Mouse (Mus musculus): Measurements from ENCODE around the gene Trim44. TPM values are rescaled to one million over a fixed set of nuclear protein-coding genes. Genes with fewer than 3 reads are reported as not detected.
A peak's percentile ranks its signal among the peaks of the same experiment; 100 is the strongest.

Trim44 gene
- polyA plus RNA-seq (2012; rRNA removed): 117 and 123 TPM in 2 replicates

GRCm38 (mm10) chr2:102407363-102408184, at the start of gene Trim44:
TSS of gene Trim44 (minus strand) at chr2:102407828.
- H3K4me1 ChIP-seq (ENCODE audit: control insufficient read depth, insufficient read depth, low read length): no peaks in the 10 kb centered on the region
- H3K4me3 ChIP-seq (ENCODE audit: insufficient read depth, low read length): 0 out of 2 replicates have a peak within 1 kb of the TSS, but pooled peaks have one; percentile 9
- H3K27ac ChIP-seq (ENCODE audit: insufficient read depth, low read length): no peak within 1 kb of the TSS
- no peak for TF ChIP-seq CTCF (IDR thresholded peaks at IDR 0.05; ENCODE audit: extremely low read depth, insufficient read depth, low read length)
- TF ChIP-seq POLR2A (IDR thresholded peaks at IDR 0.05; ENCODE audit: extremely low read depth, insufficient read depth, low read length): no peak

- Histone ChIP-seq H3K4me3 (ENCODE audit: insufficient read depth, low read length) (no peak overlapping the region), H3K4me1 (ENCODE audit: control insufficient read depth, insufficient read depth, low read length) (no peaks in the 10 kb centered on the region), H3K27ac (ENCODE audit: insufficient read depth, low read length) (no peak overlapping the region)
- TF ChIP-seq CTCF (IDR thresholded peaks at IDR 0.05; ENCODE audit: extremely low read depth, insufficient read depth, low read length): no peak
- TF ChIP-seq POLR2A (IDR thresholded peaks at IDR 0.05; ENCODE audit: extremely low read depth, insufficient read depth, low read length): no peak
These were observed 47.5 kb upstream of the Trim44 start for GRCm38 (mm10) chr2:102455126-102455525.

- Histone ChIP-seq H3K4me3 (ENCODE audit: insufficient read depth, low read length) (no peak overlapping the region), H3K4me1 (ENCODE audit: control insufficient read depth, insufficient read depth, low read length) (no peaks in the 10 kb centered on the region), H3K27ac (ENCODE audit: insufficient read depth, low read length) (no peak overlapping the region)
- TF ChIP-seq CTCF (IDR thresholded peaks at IDR 0.05; ENCODE audit: extremely low read depth, insufficient read depth, low read length): no peak
- no peak for TF ChIP-seq POLR2A (IDR thresholded peaks at IDR 0.05; ENCODE audit: extremely low read depth, insufficient read depth, low read length)
These were observed 45.8 kb upstream of the Trim44 start for GRCm38 (mm10) chr2:102453447-102453846.

DNA sequence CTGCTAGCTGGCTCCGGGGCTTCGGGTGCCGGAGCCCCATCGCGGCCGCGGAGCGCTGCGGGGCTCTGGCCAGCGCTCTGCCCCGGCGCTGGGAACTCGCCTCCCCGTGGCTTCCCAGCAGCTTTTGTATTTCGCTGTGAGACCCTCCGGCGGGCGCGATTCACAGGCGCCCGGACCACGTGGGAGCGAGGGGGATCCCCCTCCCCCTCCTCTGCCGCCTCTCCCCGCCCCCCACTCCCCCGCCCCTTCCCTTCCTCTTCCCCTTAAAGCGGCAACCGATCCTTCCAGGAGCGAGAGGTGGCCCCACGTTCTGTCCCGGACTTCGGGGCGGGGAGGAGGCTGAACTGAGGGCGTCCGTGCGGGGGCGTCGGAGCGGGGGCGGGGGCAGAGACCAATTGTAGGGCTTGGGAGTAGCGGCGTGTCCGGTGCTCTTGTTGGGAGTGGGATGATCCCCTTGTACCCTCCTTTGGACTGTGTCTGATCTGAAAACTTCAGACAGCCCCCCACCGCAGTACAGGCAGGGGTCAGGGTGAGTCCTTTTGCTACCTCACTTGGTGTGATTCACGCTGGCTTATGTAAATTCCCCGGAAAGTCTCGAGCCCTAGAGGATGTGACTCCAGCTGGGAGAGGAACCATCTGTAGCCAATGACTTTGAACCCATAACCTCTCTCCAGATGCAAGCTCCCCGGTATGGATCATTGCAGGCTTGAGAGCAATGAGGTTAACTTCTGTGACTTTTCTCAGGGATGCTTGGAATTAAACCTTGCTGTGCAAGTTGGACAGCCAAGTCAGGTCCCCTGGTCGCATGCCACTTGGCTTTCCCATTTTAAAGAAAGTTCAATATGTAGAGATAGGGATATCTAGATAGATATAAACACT, 44.3 kb upstream of the Trim44 start, which contains the start of gene Fjx1:
Gene Fjx1, minus strand, starts transcription at position 829 of the 879 bp plus-strand sequence.
- TF ChIP-seq CTCF (IDR thresholded peaks at IDR 0.05; ENCODE audit: extremely low read depth, insufficient read depth, low read length) (no peak), POLR2A (IDR thresholded peaks at IDR 0.05; ENCODE audit: extremely low read depth, insufficient read depth, low read length) (peak; percentile 31; the same call in 1 of the 2 replicates)
- peak within 1 kb of the TSS; percentile 62 for H3K4me3 ChIP-seq (ENCODE audit: insufficient read depth, low read length)
- peak within 1 kb of the TSS; percentile 76 for H3K27ac ChIP-seq (ENCODE audit: insufficient read depth, low read length)
- no peaks in the 10 kb centered on the region for H3K4me1 ChIP-seq (ENCODE audit: control insufficient read depth, insufficient read depth, low read length)

DNA sequence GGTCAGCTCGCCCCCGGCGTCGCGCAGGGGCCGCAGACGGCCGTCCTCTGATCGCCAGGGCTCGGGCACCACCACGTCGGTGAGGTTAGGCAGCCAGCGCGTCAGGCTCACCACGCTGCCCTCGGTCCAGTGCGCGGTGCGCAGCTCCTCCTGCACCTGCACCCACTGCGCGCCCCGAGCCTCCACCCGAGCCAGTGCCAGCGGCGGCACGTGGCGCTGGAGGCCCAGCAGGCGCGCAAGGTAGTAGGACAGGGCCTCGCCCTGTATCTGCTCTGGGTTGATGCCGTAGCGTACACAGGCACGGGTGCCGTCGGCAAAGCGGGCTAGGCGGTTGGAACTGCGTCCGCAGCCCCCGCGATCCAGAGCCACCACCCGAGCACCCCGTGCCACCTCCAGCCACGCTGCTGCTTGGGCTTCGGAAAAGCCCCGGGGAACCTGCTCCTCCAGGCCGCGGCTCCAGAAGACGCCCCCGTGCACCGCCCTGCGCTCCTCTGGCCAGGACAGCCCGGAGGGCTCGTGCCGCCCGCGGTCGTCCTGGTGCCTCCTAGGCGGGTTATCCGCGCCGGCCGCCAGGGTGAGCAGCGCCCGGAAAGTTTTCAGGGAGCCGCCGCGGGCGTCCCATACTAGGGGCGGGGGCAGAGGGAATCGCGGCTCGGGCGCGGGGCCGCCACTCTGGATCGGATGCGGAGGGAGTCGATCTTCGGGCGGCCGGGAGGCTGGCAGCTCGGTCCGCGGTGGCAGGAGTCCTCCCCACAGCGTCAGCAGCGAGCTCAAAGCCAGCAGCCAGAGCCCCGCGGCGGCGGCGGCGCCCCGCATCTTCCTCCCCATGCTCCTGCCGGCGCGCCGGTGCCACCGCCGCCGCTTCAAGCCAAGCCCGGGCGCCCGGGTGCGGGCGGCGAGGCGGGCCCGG, 43.4 kb upstream of the Trim44 start:
- TF ChIP-seq CTCF (IDR thresholded peaks at IDR 0.05; ENCODE audit: extremely low read depth, insufficient read depth, low read length): no peak
- TF ChIP-seq POLR2A (IDR thresholded peaks at IDR 0.05; ENCODE audit: extremely low read depth, insufficient read depth, low read length): no peak
- peak overlapping the region; percentile 76 for H3K27ac ChIP-seq (ENCODE audit: insufficient read depth, low read length)
- no peaks in the 10 kb centered on the region for H3K4me1 ChIP-seq (ENCODE audit: control insufficient read depth, insufficient read depth, low read length)
- peak overlapping the region; percentile 62 for H3K4me3 ChIP-seq (ENCODE audit: insufficient read depth, low read length)

- Histone ChIP-seq H3K4me1 (ENCODE audit: control insufficient read depth, insufficient read depth, low read length) (no peaks in the 10 kb centered on the region), H3K27ac (ENCODE audit: insufficient read depth, low read length) (peak overlapping the region; percentile 76), H3K4me3 (ENCODE audit: insufficient read depth, low read length) (peak overlapping the region; percentile 62)
- TF ChIP-seq CTCF (IDR thresholded peaks at IDR 0.05; ENCODE audit: extremely low read depth, insufficient read depth, low read length) (no peak), POLR2A (IDR thresholded peaks at IDR 0.05; ENCODE audit: extremely low read depth, insufficient read depth, low read length) (no peak)
These were observed 42.7 kb upstream of the Trim44 start for GRCm38 (mm10) chr2:102450248-102450760.

DNA sequence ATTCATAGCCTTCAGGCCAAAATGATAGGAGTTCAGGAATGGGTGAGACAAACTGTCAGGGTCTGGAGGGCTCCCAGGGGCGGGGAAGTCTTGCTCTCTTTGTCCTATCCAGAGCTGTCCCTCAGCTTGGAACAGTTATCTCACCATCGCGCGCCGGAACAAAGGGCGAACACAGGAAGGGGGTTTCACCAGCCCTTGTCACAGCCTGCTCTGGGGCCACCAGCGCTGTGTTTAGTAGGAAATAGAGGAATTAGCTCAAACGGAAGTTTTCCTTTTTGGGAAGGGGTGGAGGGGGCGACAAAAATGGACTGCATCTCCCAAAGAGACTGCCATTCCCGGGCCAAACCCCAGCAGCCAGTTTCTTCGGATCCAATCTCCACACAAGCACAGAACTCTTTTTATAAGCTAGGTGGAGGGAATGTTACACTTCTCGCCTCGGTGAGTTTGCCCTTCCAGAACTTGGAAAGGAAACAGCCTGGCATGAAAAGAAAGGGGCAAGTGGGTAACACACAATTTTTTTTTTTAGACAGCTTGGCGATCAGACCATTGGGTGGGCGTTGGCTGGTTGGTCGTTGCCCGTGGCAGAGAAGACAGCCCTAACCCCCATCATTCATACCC, 42.1 kb upstream of the Trim44 start:
- peak overlapping the region; percentile 76; the same call in 1 of the 2 replicates for H3K27ac ChIP-seq (ENCODE audit: insufficient read depth, low read length)
- no peak for TF ChIP-seq CTCF (IDR thresholded peaks at IDR 0.05; ENCODE audit: extremely low read depth, insufficient read depth, low read length)
- TF ChIP-seq POLR2A (IDR thresholded peaks at IDR 0.05; ENCODE audit: extremely low read depth, insufficient read depth, low read length): no peak
- H3K4me3 ChIP-seq (ENCODE audit: insufficient read depth, low read length): peak overlapping the region; percentile 62
- H3K4me1 ChIP-seq (ENCODE audit: control insufficient read depth, insufficient read depth, low read length): no peaks in the 10 kb centered on the region

- Histone ChIP-seq H3K27ac (ENCODE audit: insufficient read depth, low read length) (no peak overlapping the region), H3K4me1 (ENCODE audit: control insufficient read depth, insufficient read depth, low read length) (no peaks in the 10 kb centered on the region), H3K4me3 (ENCODE audit: insufficient read depth, low read length) (no peak overlapping the region)
- TF ChIP-seq POLR2A (IDR thresholded peaks at IDR 0.05; ENCODE audit: extremely low read depth, insufficient read depth, low read length) (no peak), CTCF (IDR thresholded peaks at IDR 0.05; ENCODE audit: extremely low read depth, insufficient read depth, low read length) (no peak)
These were observed 41.4 kb upstream of the Trim44 start for GRCm38 (mm10) chr2:102449056-102449455.
